Mouse (Mus musculus): ENCODE data around the gene Rpa1.

The Rpa1 gene

DNA sequence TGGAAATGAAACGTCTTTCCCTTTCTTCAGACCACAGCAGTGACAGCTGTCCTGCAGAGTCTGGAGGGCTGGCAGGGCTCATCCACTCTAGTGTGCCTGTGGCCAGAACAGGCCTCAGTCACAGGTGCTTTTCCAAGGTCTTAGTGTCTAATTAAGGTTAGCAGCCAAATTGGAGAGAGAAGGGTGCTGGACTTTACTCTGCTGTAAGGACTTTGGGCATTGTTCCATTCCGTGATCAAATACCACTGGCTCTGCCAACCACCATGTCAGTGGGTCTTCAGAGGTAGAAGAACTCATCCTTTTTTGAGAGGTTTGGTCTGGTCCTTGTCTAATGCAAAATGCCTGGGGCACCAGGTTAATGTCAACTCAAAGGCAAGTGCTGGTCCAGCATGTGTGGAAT, 59.0 kb downstream of the Rpa1 start:
- intact Hi-C loops (cut with DNase I) = loop anchor here (10.0 kb wide), 1 partner anchor 54 kb away; no protein-coding TSS in a partner anchor

DNA sequence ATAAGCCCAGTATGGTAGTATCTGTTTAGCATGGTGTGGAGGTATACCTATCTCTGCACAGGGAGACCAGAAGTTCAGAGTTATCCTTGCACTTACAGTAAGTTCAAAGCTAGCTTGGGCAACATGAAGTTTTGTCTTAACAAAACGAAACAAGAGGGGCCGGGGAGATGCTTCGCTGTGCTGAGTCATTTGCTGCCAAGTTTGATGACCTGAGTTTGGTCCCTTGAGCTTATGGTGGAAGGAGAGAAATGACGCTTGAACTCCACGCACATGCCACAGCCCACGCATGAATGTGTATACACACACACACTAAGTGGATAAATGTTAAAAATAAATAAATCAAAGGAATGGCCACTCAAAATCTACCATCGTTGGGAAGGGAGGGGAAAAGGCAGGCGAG, 59.6 kb downstream of the Rpa1 start:
- intact Hi-C loops (cut with DNase I) = loop anchor here (10.0 kb wide), 1 partner anchor 54 kb away; no protein-coding TSS in a partner anchor

DNA sequence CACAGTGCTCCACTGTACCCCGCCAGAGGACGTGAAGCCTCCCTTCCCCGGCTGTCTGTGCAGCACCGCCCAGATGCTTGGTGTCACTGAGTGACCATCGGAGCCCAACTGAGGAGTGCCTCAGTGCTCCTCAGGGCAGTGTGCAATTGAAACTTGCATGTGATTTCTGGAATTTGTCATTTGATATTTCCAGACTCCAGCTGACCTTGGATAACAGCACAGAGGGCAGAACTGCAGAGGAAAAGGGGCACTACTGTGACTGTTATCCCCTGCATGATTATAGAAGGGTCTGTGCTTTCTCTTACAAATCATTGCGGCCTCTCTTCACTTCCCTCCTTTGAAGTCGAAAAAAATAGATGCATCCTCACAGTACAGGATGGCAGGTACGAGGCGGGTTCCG, 60.2 kb downstream of the Rpa1 start:
- intact Hi-C loops (cut with DNase I) = loop anchor here (10.0 kb wide), 1 partner anchor 53 kb away; no protein-coding TSS in a partner anchor

- intact Hi-C loops (cut with DNase I) = loop anchor here (10.0 kb wide), 1 partner anchor 52 kb away; no protein-coding TSS in a partner anchor
Observed at GRCm38 (mm10) chr11:75286868-75287267, 61.3 kb downstream of the Rpa1 start.

GRCm38 (mm10) chr11:75285893-75286467, 62.1 kb downstream of the Rpa1 start:
- intact Hi-C loops (cut with DNase I) = loop anchor here (10.0 kb wide), 1 partner anchor 51 kb away; no protein-coding TSS in a partner anchor

GRCm38 (mm10) chr11:75283784-75284183, 64.3 kb downstream of the Rpa1 start:
- intact Hi-C loops (cut with DNase I) = loop anchor here (10.0 kb wide), 1 partner anchor 49 kb away; no protein-coding TSS in a partner anchor

DNA sequence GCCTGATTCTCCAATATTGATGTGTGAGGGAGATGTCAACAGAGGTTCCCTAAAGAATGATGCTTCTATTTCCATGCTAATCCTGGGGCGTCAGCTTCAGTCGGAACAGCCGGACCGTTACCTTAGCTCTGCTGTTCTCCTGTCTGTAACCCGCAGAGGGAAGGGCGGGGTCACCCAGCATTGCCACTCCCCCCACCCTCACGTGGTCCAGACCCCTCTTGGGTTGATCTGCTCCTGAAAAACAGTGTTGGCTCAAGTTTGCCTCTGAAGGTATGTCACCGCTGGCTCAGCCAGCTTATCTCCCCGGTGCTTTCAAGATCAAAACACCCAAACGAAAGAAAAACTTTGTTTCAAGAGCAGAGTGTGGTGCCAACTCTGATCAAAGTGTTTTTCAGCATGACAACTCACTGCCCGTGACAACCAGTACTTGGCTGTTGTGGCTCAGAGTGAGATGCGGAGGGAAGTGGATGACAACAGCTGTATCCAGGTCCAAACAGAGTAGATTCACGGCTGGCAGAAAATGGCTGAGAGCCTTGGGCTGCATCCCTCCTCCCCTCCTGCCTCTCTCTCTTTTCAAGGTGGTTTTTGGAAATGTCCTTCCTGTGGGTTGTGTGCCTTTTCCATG, 65.5 kb downstream of the Rpa1 start:
- intact Hi-C loops (cut with DNase I) = loop anchor here (10.0 kb wide), 1 partner anchor 48 kb away; no protein-coding TSS in a partner anchor

- intact Hi-C loops (cut with DNase I) = loop anchor here (10.0 kb wide), 1 partner anchor 47 kb away; no protein-coding TSS in a partner anchor
Observed at GRCm38 (mm10) chr11:75281380-75282256, 66.5 kb downstream of the Rpa1 start.

- intact Hi-C loops (cut with DNase I) = loop anchor here (10.0 kb wide), 1 partner anchor 46 kb away; no protein-coding TSS in a partner anchor
Observed at GRCm38 (mm10) chr11:75280435-75281001, 67.6 kb downstream of the Rpa1 start.

- intact Hi-C loops (cut with DNase I) = loop anchor here (10.0 kb wide), 1 partner anchor 45 kb away; no protein-coding TSS in a partner anchor
Observed at GRCm38 (mm10) chr11:75280066-75280410, 68.1 kb downstream of the Rpa1 start.

DNA sequence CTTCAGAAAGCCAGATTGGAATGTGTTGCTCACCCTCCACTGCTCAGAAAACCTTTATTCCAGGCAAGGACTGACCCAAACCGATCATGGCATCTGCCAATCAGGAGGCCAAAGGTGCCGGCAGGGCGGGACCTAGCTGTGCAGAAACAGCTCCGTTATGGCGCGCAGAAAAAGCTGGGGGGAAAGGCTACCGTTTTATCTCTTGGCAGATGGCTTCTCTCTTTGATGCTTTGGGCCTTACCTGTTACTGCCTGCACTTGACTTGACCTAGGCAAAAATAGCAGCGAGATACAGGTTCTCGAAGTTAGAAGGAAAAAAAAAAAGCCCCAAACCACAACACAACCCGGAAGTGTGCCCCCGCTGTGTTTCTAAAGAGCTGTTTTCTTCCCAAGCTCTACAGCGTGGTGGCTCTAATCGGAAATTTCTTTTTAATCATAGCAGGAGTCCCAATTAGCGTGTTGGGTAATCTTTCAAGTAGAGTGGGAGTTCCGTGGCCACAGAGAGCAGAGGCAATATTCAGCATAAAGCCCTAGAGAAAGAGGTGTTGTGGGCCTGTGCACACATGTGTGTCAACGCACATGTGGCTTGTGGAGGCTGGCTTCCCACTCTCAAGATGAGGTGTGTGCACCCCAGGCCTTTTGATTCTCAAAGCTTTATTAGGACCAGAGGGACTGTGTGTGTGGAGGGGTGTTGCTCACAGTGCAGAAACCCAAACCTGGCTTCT, 68.6 kb downstream of the Rpa1 start:
- intact Hi-C loops (cut with DNase I) = loop anchor here (10.0 kb wide), 1 partner anchor 45 kb away; no protein-coding TSS in a partner anchor

DNA sequence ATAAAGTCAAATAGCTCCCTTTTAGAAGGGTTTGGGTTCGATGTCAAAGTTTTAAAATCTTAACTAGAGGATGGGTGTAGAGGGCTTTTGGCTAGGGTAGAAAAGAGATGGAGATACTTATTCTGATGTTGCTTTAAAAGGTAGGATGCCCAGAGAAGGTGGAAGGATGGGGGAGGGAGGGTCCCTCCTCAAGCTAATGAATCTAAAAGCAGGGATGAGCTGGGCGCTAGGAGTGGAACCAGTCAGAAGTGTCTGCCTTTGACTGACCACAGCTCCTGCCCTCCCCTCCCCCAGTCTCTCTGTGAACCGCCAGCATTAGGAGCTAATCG, 69.1 kb downstream of the Rpa1 start:
- intact Hi-C loops (cut with DNase I) = no loop called here

DNA sequence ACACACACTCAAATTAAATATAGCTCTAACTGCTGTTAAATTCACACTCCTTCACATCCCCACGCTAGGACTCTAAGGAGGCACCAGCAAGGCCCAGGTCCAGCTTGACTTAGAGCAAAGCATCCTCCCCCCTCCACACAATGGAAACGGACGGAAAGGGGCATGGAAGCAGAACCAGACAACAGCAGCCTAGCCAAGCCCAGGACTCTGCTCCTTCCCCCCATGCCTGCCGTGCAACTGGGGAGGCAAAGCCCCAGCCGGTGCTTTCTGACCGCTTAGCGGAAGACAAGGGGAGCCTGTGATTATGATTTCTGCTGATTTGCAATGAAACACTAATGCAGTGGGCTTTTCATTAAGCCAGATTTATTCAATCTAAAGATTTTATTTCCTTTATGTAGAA, 70.0 kb downstream of the Rpa1 start:
- intact Hi-C loops (cut with DNase I) = no loop called here

DNA sequence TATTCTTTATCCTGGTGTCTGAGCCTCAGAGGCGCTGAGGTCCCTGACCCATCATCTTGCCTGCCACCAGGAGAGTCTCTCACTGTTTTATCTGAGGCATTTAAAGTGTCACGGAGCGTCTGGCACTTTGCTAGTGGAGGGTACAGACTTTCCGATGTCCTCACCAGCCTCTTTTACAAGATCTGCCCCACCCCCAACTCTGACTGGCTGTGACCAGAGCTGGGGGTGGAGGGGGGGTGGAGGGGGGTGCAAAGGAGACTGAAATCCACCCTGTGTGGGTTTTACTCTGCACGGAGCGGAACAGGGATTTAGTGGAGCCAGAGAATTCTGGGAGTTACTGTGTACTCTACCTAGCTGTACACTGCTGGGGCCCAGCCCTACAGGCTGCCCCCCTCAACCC, 73.1 kb downstream of the Rpa1 start:
- intact Hi-C loops (cut with DNase I) = no loop called here

- intact Hi-C loops (cut with DNase I) = no loop called here
Observed at GRCm38 (mm10) chr11:75273466-75273865, 74.7 kb downstream of the Rpa1 start.

- intact Hi-C loops (cut with DNase I) = no loop called here
Observed at GRCm38 (mm10) chr11:75270985-75271434, 77.1 kb downstream of the Rpa1 start.

- intact Hi-C loops (cut with DNase I) = no loop called here
Observed at GRCm38 (mm10) chr11:75270276-75270984, 77.7 kb downstream of the Rpa1 start.

DNA sequence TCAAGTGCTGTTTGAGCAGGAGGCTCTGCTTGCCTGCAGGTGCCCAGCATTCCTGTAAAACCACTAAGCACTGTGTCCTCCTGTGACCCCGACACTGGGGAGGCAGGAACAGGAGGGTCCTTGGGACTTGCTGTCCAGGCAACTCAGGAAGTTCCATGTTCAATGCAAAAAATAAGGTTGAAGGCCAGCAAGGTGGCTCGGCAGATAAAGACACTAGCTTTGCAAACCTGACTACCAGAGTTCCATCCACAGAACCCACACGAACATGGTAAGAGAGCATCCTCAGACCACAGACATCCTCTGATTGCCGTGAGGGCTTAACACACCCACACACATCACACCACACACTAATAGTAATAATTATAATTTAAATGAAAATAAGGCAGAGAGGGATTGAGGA, 78.9 kb downstream of the Rpa1 start:
- intact Hi-C loops (cut with DNase I) = no loop called here

DNA sequence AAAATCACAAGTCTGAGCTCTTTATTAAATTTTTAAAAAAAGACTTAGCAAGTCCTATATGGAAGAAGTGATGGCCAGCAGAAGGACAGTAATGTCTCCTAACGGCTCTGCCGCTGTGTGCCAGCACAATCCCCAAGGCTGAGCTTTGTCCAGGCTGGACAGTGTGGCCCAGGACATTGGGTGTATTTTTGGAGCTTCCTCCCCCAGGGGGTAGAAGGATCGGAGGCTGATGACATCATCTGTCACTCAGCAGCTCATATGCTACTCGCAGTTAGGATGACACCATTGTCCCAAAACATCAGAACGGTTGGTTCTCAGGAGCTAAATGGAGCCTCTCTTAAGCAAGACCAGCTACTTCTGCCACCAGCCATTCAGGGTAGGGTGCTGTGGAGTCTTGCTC, 79.6 kb downstream of the Rpa1 start:
- intact Hi-C loops (cut with DNase I) = no loop called here

- intact Hi-C loops (cut with DNase I) = no loop called here
Observed at GRCm38 (mm10) chr11:75267826-75268281, 80.3 kb downstream of the Rpa1 start.

Measured in adrenal gland (tissue).